Mouse (Mus musculus) heart, adult 2 months (tissue): ENCODE measurements at regions not wholly inside any gene's neighbourhood (a gene's known extent, or its start where the extent isn't known, plus 50 kb on each side); places are given as distances from the start of the nearest gene placed in this dataset.

Experiments
- DNase-seq, 2 experiments: peaks; one replicate each; pipeline ENCODE4 v3.0.0; 2021
- H3K27ac ChIP-seq: fragments of 200-600 bp; 2 replicates; pipeline ENCODE4 v1.8.1; 2022
- H3K27me3 ChIP-seq: fragments of 200-500 bp; 2 replicates; pipeline ENCODE4 v1.6.1; 2012; ENCODE audit warnings: mild to moderate bottlenecking, low read length, inconsistent platforms, mixed read lengths; ENCODE audit not compliant: control insufficient read depth, insufficient read depth
- H3K36me3 ChIP-seq: fragments of 200-500 bp; 2 replicates; pipeline ENCODE4 v1.6.1; 2012; ENCODE audit warnings: low read length, inconsistent platforms; ENCODE audit not compliant: control insufficient read depth, insufficient read depth
- H3K4me1 ChIP-seq: fragments of 200-500 bp; 2 replicates; pipeline ENCODE4 v1.6.1; 2011; ENCODE audit warnings: low read length; ENCODE audit not compliant: control insufficient read depth, insufficient read depth
- H3K4me3 ChIP-seq: fragments of 200-600 bp; 2 replicates; pipeline ENCODE4 v1.8.1; 2022
- H3K79me2 ChIP-seq: fragments of 200-500 bp; replicated peaks from 2 replicates; pipeline ENCODE4 v1.6.1; 2012; ENCODE audit warnings: mild to moderate bottlenecking, inconsistent platforms, low read length, moderate library complexity, mixed read lengths; ENCODE audit not compliant: control insufficient read depth, insufficient read depth
- H3K9ac ChIP-seq: fragments of 200-500 bp; 2 replicates; pipeline ENCODE4 v1.6.1; 2012; ENCODE audit warnings: low read depth, mild to moderate bottlenecking, control low read depth, inconsistent platforms, low read length, mixed read lengths
- CTCF ChIP-seq: fragments of 200-600 bp; IDR thresholded peaks from 2 replicates; pipeline ENCODE4 v1.8.1; 2022; ENCODE audit warnings: antibody characterized with exemption, mild to moderate bottlenecking, moderate library complexity
- EP300 ChIP-seq: fragments of 200-500 bp; IDR thresholded peaks from 2 replicates; pipeline ENCODE4 v1.6.1; 2011; ENCODE audit warnings: low read depth, low read length, control low read depth; ENCODE audit not compliant: insufficient read depth
- POLR2A ChIP-seq: fragments of 200-500 bp; IDR thresholded peaks from 2 replicates; pipeline ENCODE4 v1.6.1; 2011; ENCODE audit warnings: mild to moderate bottlenecking, low read depth, low read length, control low read depth; ENCODE audit not compliant: insufficient read depth
- WGBS: fragments of 180-500 bp; shearing (Covaris S2); methylation state at CpG from one replicate; pipeline ENCODE4 v1.1.7; 2018; 5-methylcytosine and 5-hydroxymethylcytosine counted together
- intact Hi-C: fragments of 180-260 bp; cut with DNase I; formaldehyde crosslinking; loops from one replicate; pipeline ENCODE4 v1.15.1; 2025

DNA sequence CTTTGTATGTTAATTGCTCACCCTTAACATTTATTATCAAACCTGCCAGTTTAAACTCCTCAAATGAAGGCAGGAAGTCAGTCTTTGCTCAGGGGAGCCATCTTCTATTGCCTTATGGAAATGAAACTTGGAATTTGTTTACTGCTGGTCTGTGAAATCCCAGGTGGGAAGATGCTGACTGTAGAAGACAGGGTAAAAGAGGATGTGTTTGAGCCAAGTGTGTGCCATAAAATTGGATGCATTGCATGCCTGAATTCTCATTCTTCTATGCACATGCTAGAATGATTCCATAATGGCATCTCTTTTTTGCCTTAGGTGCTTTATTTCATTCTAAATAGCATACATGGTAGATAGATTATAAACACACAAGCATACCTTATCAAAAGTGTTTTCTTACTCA lies 1249.9 kb upstream of the Lrrc6 start:
- TF ChIP-seq POLR2A (no peak), EP300 (no peak), CTCF (no peak)
- H3K4me1 ChIP-seq: no peaks in the 10 kb centered on the region
- no peak for DNase-seq
- H3K4me3 ChIP-seq: no peak overlapping the region
- H3K36me3 ChIP-seq: no peaks in the 10 kb centered on the region
- H3K9ac ChIP-seq: no peak overlapping the region
- H3K27me3 ChIP-seq: no peaks in the 10 kb centered on the region
- H3K79me2 ChIP-seq: no peaks in the 10 kb centered on the region
- intact Hi-C loops: no loop called here
- H3K27ac ChIP-seq: no peak overlapping the region

- TF ChIP-seq POLR2A: no peak
- Histone ChIP-seq H3K27me3 (no peaks in the 10 kb centered on the region), H3K27ac (no peak overlapping the region), H3K79me2 (no peaks in the 10 kb centered on the region), H3K9ac (no peak overlapping the region), H3K4me1 (no peaks in the 10 kb centered on the region), H3K36me3 (no peaks in the 10 kb centered on the region), H3K4me3 (no peak overlapping the region)
- no peak for DNase-seq
- WGBS: 54% methylated on average over 2 of the region's 2 CpGs
- intact Hi-C loops: no loop called here
Observed at GRCm38 (mm10) chr15:67743332-67743731, 1242.6 kb upstream of the Lrrc6 start.

DNA sequence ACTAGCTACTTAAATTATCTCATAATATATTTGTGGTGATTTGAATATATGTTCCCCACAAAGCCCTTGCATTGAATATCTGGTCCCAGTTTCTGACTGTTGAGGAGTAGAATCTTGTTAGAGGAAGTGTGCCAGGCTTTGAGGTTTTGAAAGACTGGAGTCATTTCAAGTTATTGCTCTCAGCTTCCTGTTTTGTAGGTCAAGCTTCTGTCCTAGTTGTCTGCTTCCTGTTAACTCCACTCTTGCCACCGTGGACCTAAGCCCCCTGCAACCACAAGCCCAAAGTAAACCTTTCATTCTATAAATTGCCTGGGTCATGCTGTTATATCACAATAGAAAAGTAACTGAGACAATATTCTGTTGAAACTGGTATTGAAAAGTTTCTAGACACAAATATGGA lies 1232.3 kb upstream of the Lrrc6 start:
- no peak for DNase-seq
- TF ChIP-seq POLR2A (no peak), CTCF (no peak), EP300 (no peak)
- Histone ChIP-seq H3K79me2 (no peaks in the 10 kb centered on the region), H3K36me3 (no peaks in the 10 kb centered on the region), H3K27ac (no peak overlapping the region), H3K4me3 (no peak overlapping the region), H3K4me1 (no peaks in the 10 kb centered on the region), H3K9ac (no peak overlapping the region), H3K27me3 (no peaks in the 10 kb centered on the region)
- intact Hi-C loops: no loop called here
- 43% methylated on average over 1 of the region's 1 CpGs for WGBS

DNA sequence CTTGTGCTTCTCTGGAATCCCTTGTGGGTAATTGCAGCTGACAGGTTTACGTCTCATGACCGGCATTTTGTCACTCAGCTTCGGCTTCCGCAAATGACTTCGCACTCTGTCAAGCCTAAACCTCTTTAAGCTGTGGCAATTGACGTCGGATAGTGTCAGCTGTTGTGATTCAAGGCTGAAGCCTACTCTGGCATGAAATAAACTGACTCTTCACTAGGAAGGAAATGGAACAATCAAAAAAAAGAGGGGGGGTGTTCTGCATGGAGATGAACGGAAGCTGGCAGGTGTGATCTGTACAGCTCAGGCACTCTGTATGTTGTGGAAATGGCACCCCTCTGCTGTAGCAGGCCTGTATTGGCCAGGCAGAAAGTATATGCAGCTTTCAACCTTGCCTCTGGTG lies 1228.8 kb upstream of the Lrrc6 start:
- Histone ChIP-seq H3K9ac (no peak overlapping the region), H3K27me3 (no peaks in the 10 kb centered on the region), H3K27ac (no peak overlapping the region), H3K79me2 (no peaks in the 10 kb centered on the region), H3K4me1 (no peaks in the 10 kb centered on the region), H3K36me3 (no peaks in the 10 kb centered on the region), H3K4me3 (no peak overlapping the region)
- 80% methylated on average over 8 of the region's 8 CpGs for WGBS
- TF ChIP-seq EP300: no peak
- no peak for TF ChIP-seq POLR2A
- no peak for TF ChIP-seq CTCF
- DNase-seq: no peak
- intact Hi-C loops: no loop called here

DNA sequence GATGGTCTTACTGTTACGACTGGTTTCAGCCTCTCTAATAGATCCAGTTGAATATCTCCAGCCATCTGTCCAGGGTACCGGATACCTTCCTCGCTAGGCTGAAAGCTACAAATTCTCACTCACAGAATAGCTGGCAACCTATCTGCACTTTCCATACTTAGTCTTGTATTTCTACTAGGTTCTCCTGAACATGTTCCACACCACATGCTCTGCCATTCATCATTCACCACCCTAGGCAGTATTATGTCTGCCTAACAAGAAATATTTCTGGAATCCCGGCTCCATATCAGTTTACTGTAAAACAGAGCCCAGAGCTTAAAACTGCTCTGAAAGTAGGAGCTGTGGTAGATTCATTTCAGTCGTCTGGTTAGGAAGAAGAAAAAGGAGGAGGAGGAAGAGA lies 1224.5 kb upstream of the Lrrc6 start:
- Histone ChIP-seq H3K4me3 (no peak overlapping the region), H3K79me2 (no peaks in the 10 kb centered on the region), H3K27me3 (no peaks in the 10 kb centered on the region), H3K36me3 (no peaks in the 10 kb centered on the region), H3K27ac (no peak overlapping the region), H3K9ac (no peak overlapping the region), H3K4me1 (no peaks in the 10 kb centered on the region)
- intact Hi-C loops: no loop called here
- 41% methylated on average over 5 of the region's 5 CpGs for WGBS
- TF ChIP-seq CTCF: no peak
- TF ChIP-seq EP300: no peak
- no peak for TF ChIP-seq POLR2A
- DNase-seq: no peak

DNA sequence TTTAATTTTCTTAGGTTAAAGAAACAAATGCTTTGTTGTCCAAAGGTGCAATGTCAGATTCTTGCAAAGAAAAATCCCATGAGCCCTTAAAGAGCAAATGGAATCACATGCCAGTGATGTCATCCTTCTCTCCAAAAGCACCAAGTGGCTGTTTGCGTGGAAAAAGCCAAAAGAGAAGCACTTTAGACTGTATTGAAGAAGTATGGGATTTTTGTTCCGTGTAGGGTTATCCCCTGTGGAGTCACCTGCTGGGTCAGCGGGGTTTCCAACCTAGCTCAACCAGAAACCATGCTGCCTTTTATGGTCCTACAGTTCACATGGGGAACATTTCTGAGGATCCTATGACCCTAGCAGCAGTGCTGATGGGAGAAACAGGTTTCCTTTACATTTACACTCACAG lies 1213.5 kb upstream of the Lrrc6 start:
- intact Hi-C loops: no loop called here
- DNase-seq: no peak
- no peaks in the 10 kb centered on the region for H3K79me2 ChIP-seq
- no peak for TF ChIP-seq EP300
- no peak for TF ChIP-seq CTCF
- no peak for TF ChIP-seq POLR2A
- no peak overlapping the region for H3K9ac ChIP-seq
- no peak overlapping the region for H3K27ac ChIP-seq
- no peaks in the 10 kb centered on the region for H3K36me3 ChIP-seq
- 76% methylated on average over 3 of the region's 3 CpGs for WGBS
- H3K4me1 ChIP-seq: no peaks in the 10 kb centered on the region
- H3K27me3 ChIP-seq: no peaks in the 10 kb centered on the region
- H3K4me3 ChIP-seq: no peak overlapping the region

DNA sequence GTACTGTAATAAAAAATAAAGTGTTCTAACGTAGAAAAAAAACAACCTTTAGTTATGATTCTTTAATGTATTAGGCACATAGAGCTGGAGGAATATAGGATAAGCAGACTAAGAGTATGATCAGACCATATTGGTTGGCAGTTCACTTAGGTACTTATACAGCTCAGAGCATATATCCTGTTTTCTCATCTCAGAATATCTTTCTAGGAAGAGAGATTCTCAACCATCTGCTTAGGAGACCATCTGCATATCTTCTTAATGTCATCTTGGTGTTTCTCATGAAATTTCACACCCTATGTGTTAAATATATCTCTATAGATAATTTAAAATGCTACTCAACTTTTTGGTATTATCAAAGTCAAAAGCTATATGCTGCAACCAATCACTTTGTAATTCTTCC lies 1185.4 kb upstream of the Lrrc6 start:
- Histone ChIP-seq H3K9ac (no peak overlapping the region), H3K27me3 (no peaks in the 10 kb centered on the region), H3K27ac (no peak overlapping the region), H3K79me2 (no peaks in the 10 kb centered on the region), H3K4me1 (no peaks in the 10 kb centered on the region), H3K36me3 (no peaks in the 10 kb centered on the region), H3K4me3 (no peak overlapping the region)
- WGBS: 44% methylated on average over 1 of the region's 1 CpGs
- intact Hi-C loops: no loop called here
- no peak for TF ChIP-seq EP300
- TF ChIP-seq POLR2A: no peak
- TF ChIP-seq CTCF: no peak
- DNase-seq: no peak
